In genomic region chr17:33032900-33033891, GRCm38 (mm10) we compare ENCODE assay signal across 8 mouse cellular contexts. TPM values are rescaled to one million over a fixed set of nuclear protein-coding genes. Genes with fewer than 3 reads are reported as not detected.
DNase-seq lines count a peak whose midpoint lies in the region; ATAC-seq and TF ChIP-seq lines count a peak whose summit lies in the region.

Zfp763 (minus strand) TSS chr17:33033402.

- DNase-seq in c-Kit-positive CD71-positive TER-119-positive erythroid progenitor cells, embryonic 14.5 days (ENCODE audit: low spot score) = peak; percentile 84
- peak; percentile 79 for DNase-seq in heart, postnatal 0 days (ENCODE audit: low spot score)
- peak; percentile 83 to 90 for DNase-seq in kidney, postnatal 4 days

- H3K4me3 ChIP-seq in ES-Bruce4 (ENCODE audit: low read depth, low read length) = peak within 1 kb of the TSS; percentile 95
- H3K4me3 ChIP-seq in forebrain, embryonic 12.5 days (replicated peaks) = peak within 1 kb of the TSS; percentile 87
- peak within 1 kb of the TSS; percentile 98 for H3K4me3 ChIP-seq in heart, postnatal 0 days (ENCODE audit: low read depth, low read length)
- H3K4me3 ChIP-seq in liver, embryonic 16.5 days (ENCODE audit: low read depth, low read length) = peak within 1 kb of the TSS; percentile 87
- peak within 1 kb of the TSS; percentile 91 for H3K4me3 ChIP-seq in neural tube, embryonic 13.5 days
- H3K4me3 ChIP-seq in testis, adult 2 months (ENCODE audit: control insufficient read depth, low read depth, low read length) = peak within 1 kb of the TSS; percentile 90

- H3K9ac ChIP-seq in ES-Bruce4 (ENCODE audit: low read depth, poor library complexity, severe bottlenecking) = peak within 1 kb of the TSS; percentile 78
- H3K9ac ChIP-seq in forebrain, embryonic 12.5 days = peak within 1 kb of the TSS; percentile 87
- H3K9ac ChIP-seq in heart, postnatal 0 days (replicated peaks; ENCODE audit: low read depth, low read length) = peak within 1 kb of the TSS; percentile 92
- H3K9ac ChIP-seq in liver, embryonic 16.5 days (ENCODE audit: low read depth, low read length) = peak within 1 kb of the TSS; percentile 80
- H3K9ac ChIP-seq in neural tube, embryonic 13.5 days = peak within 1 kb of the TSS; percentile 91

- H3K36me3 ChIP-seq in ES-Bruce4 (ENCODE audit: control insufficient read depth, insufficient read depth, low read length, poor library complexity, severe bottlenecking) = no peaks in the 10 kb centered on the region
- no peaks in the 10 kb centered on the region; the same call in 1 of the 2 replicates for H3K36me3 ChIP-seq in forebrain, embryonic 12.5 days (replicated peaks)
- no peaks in the 10 kb centered on the region for H3K36me3 ChIP-seq in heart, postnatal 0 days (replicated peaks; ENCODE audit: control insufficient read depth, insufficient read depth, low read length)
- H3K36me3 ChIP-seq in liver, embryonic 16.5 days (ENCODE audit: control insufficient read depth, insufficient read depth) = no peaks in the 10 kb centered on the region
- peaks cover 4% of the 10 kb centered on the region for H3K36me3 ChIP-seq in neural tube, embryonic 13.5 days
- no peaks in the 10 kb centered on the region for H3K36me3 ChIP-seq in testis, adult 2 months (ENCODE audit: control insufficient read depth, insufficient read depth, low read length)

- H3K27ac ChIP-seq in ES-Bruce4 (ENCODE audit: insufficient read depth, low read length) = peak within 1 kb of the TSS; percentile 62
- peak within 1 kb of the TSS; percentile 90 for H3K27ac ChIP-seq in forebrain, embryonic 12.5 days
- H3K27ac ChIP-seq in heart, postnatal 0 days (ENCODE audit: low read depth) = peak within 1 kb of the TSS; percentile 92
- peak within 1 kb of the TSS; percentile 76 for H3K27ac ChIP-seq in liver, embryonic 16.5 days (ENCODE audit: low read length)
- peak within 1 kb of the TSS; percentile 91 for H3K27ac ChIP-seq in neural tube, embryonic 13.5 days (replicated peaks)
- peak within 1 kb of the TSS; percentile 70 for H3K27ac ChIP-seq in testis, adult 2 months (ENCODE audit: control insufficient read depth, insufficient read depth, low read depth, low read length)

- no peak for TF ChIP-seq EP300 in ES-Bruce4 (IDR thresholded peaks at IDR 0.05; ENCODE audit: insufficient read depth, low read depth, low read length)
- no peak for TF ChIP-seq EP300 in heart, postnatal 0 days (IDR thresholded peaks at IDR 0.05; ENCODE audit: low read depth)

- ATAC-seq in forebrain, embryonic 12.5 days (ENCODE audit: low FRiP score) = peak; percentile 98
- ATAC-seq in heart, postnatal 0 days (ENCODE audit: insufficient read depth, low read depth) = peak; percentile 98
- peak; percentile 93 for ATAC-seq in liver, embryonic 16.5 days (ENCODE audit: low read depth)
- peak; percentile 100 for ATAC-seq in neural tube, embryonic 13.5 days (ENCODE audit: low read depth)

- H3K4me1 ChIP-seq in ES-Bruce4 (ENCODE audit: control insufficient read depth, insufficient read depth, low read length) = no peaks in the 10 kb centered on the region
- peaks cover 4% of the 10 kb centered on the region for H3K4me1 ChIP-seq in forebrain, embryonic 12.5 days
- no peaks in the 10 kb centered on the region for H3K4me1 ChIP-seq in heart, postnatal 0 days (ENCODE audit: control insufficient read depth, insufficient read depth)
- peaks cover 2% of the 10 kb centered on the region for H3K4me1 ChIP-seq in liver, embryonic 16.5 days (ENCODE audit: control insufficient read depth, low read depth, low read length)
- peaks cover 19% of the 10 kb centered on the region for H3K4me1 ChIP-seq in neural tube, embryonic 13.5 days (replicated peaks)
- H3K4me1 ChIP-seq in testis, adult 2 months (ENCODE audit: control insufficient read depth, insufficient read depth, low read length) = peaks cover 3% of the 10 kb centered on the region

- peak within 1 kb of the TSS; percentile 58 for H3K4me2 ChIP-seq in forebrain, embryonic 12.5 days
- peak within 1 kb of the TSS; percentile 74 for H3K4me2 ChIP-seq in heart, postnatal 0 days (ENCODE audit: low read depth, low read length)
- peak within 1 kb of the TSS; percentile 63 for H3K4me2 ChIP-seq in liver, embryonic 16.5 days (ENCODE audit: low read depth, low read length)
- peak within 1 kb of the TSS; percentile 65 for H3K4me2 ChIP-seq in neural tube, embryonic 13.5 days

- no peaks in the 10 kb centered on the region for H3K9me3 ChIP-seq in ES-Bruce4 (replicated peaks; ENCODE audit: control insufficient read depth, insufficient read depth, low read length, poor library complexity, severe bottlenecking)
- 0 out of 2 replicates have a peak, but pooled peaks cover 2% of the 10 kb centered on the region for H3K9me3 ChIP-seq in forebrain, embryonic 12.5 days
- no peaks in the 10 kb centered on the region for H3K9me3 ChIP-seq in heart, postnatal 0 days (replicated peaks; ENCODE audit: control insufficient read depth, low read length)
- H3K9me3 ChIP-seq in liver, embryonic 16.5 days (replicated peaks; ENCODE audit: control insufficient read depth, low read length) = no peaks in the 10 kb centered on the region
- H3K9me3 ChIP-seq in neural tube, embryonic 13.5 days = peaks cover 6% of the 10 kb centered on the region; the same call in 1 of the 2 replicates

- TF ChIP-seq CTCF in ES-Bruce4 (IDR thresholded peaks at IDR 0.05; ENCODE audit: low read depth, low read length) = no peak
- TF ChIP-seq CTCF in heart, postnatal 0 days (IDR thresholded peaks at IDR 0.05; ENCODE audit: low read depth) = peak; percentile 11; the same call in 1 of the 2 replicates
- no peak for TF ChIP-seq CTCF in testis, adult 2 months (IDR thresholded peaks at IDR 0.05; ENCODE audit: control insufficient read depth, insufficient read depth, insufficient replicate concordance, low read depth, low read length)

- peak; percentile 65 for TF ChIP-seq POLR2A in ES-Bruce4 (IDR thresholded peaks at IDR 0.05; ENCODE audit: insufficient read depth, low read length)
- TF ChIP-seq POLR2A in testis, adult 2 months (IDR thresholded peaks at IDR 0.05; ENCODE audit: control insufficient read depth, low read depth, low read length) = no peak

- no peaks in the 10 kb centered on the region for H3K27me3 ChIP-seq in ES-Bruce4 (ENCODE audit: control insufficient read depth, insufficient read depth, low read length, poor library complexity, severe bottlenecking)
- H3K27me3 ChIP-seq in forebrain, embryonic 12.5 days = no peaks in the 10 kb centered on the region
- H3K27me3 ChIP-seq in heart, postnatal 0 days (ENCODE audit: control insufficient read depth, insufficient read depth, low read length) = no peaks in the 10 kb centered on the region
- H3K27me3 ChIP-seq in liver, embryonic 16.5 days (ENCODE audit: control insufficient read depth, insufficient read depth, low read depth, low read length) = no peaks in the 10 kb centered on the region
- no peaks in the 10 kb centered on the region for H3K27me3 ChIP-seq in neural tube, embryonic 13.5 days
- no peaks in the 10 kb centered on the region for H3K27me3 ChIP-seq in testis, adult 2 months (ENCODE audit: control insufficient read depth, insufficient read depth, low read length)

- WGBS in forebrain, embryonic 12.5 days = 4% methylated on average over 27 of the region's 27 CpGs
- whole genome bisulfite sequencing in heart, postnatal 0 days = 2% methylated on average over 27 of the region's 27 CpGs
- WGBS in liver, embryonic 16.5 days (ENCODE audit: insufficient replicate concordance) = 2% methylated on average over 27 of the region's 27 CpGs
- 3% methylated on average over 27 of the region's 27 CpGs for WGBS in neural tube, embryonic 13.5 days

RNA-seq across cellular contexts. Expression of gene Zfp763, which starts in this region (rescaled TPM):
- polyA plus RNA-seq in ES-Bruce4 (2011; ENCODE audit: insufficient read depth, insufficient read length, low read depth, missing spikeins) = 9.5 and 10.5 TPM in 2 replicates
- polyA plus RNA-seq in forebrain, embryonic 12.5 days (2016; fragmentation: Nextera tagmentation; extraction: Ambion mirVana) = 21.7 and 23.6 TPM in 2 replicates
- 1.9 and 3.3 TPM in 2 replicates for total RNA-seq in heart, postnatal 0 days (2014; rRNA removed; ENCODE audit: low replicate concordance)
- polyA plus RNA-seq in heart, postnatal 0 days (2015; fragmentation: Nextera tagmentation; extraction: Ambion mirVana) = 3.3 and 3.7 TPM in 2 replicates
- polyA plus RNA-seq in liver, embryonic 16.5 days (2015; fragmentation: Nextera tagmentation; extraction: Ambion mirVana) = 2.2 and 2.3 TPM in 2 replicates
- polyA plus RNA-seq in neural tube, embryonic 13.5 days (2015; fragmentation: Nextera tagmentation; extraction: Ambion mirVana) = 25.9 and 27.4 TPM in 2 replicates
- polyA plus RNA-seq in testis, adult 2 months (2012; rRNA removed) = 0.90 and 1.8 TPM in 2 replicates

Comparison
In these comparisons a context has a peak if more than half of its experiments do, and no peak if none do; other contexts are left out.
1. Peak in every context shown above with its lines: DNase-seq, ATAC-seq, H3K4me3 ChIP-seq and H3K27ac ChIP-seq.